Mouse (Mus musculus): ENCODE measurements around the gene Gm12355. TPM values are rescaled to one million over a fixed set of nuclear protein-coding genes. Genes with fewer than 3 reads are reported as not detected.
"Not testable (repeated sequence)": the region's sequence is repeated elsewhere in the genome, so short reads cannot be mapped to it uniquely, and the experiment has no call there.

Gene Gm12355
- polyA plus RNA-seq (2014; fragmentation: Nextera tagmentation; extraction: Ambion mirVana) = 0.54 and 0.75 TPM in 2 replicates

- no peak for ATAC-seq (ENCODE audit: low read depth)
Observed at GRCm38 (mm10) chr11:98625611-98626410, at the start of gene Gm12355, which contains the start of gene Gsdma3. Gene Gm12355, minus strand, starts transcription at chr11:98625661. Gene Gsdma3, plus strand, starts transcription at chr11:98626360.

GRCm38 (mm10) chr11:98673136-98673535 is 47.7 kb upstream of the Gm12355 start:
- ATAC-seq (ENCODE audit: low read depth) (peak; percentile 64; the same call in 1 of the 2 replicates), DNase-seq (ENCODE audit: low spot score) (peak; percentile 54)
- H3K36me3 ChIP-seq (ENCODE audit: control insufficient read depth, insufficient read depth, low read length); H3K4me3 ChIP-seq (ENCODE audit: low read depth, low read length); H3K4me1 ChIP-seq (ENCODE audit: control insufficient read depth, insufficient read depth, low read length); H3K9me3 ChIP-seq (ENCODE audit: control insufficient read depth, low read length); H3K9ac ChIP-seq (ENCODE audit: low read depth, low read length); H3K27ac ChIP-seq (replicated peaks; ENCODE audit: low read depth, low read length); H3K4me2 ChIP-seq (ENCODE audit: low read depth, low read length); H3K27me3 ChIP-seq (replicated peaks; ENCODE audit: control insufficient read depth, insufficient read depth, low read length): not testable (repeated sequence)
- 0% methylated on average over 3 of the region's 7 CpGs for WGBS

More at GRCm38 (mm10) chr11:98625611-98626410, at the start of gene Gm12355, which contains the start of gene Gsdma3:
- H3K4me2 ChIP-seq (ENCODE audit: low read depth, low read length) = no peak within 1 kb of the TSS
- no peaks in the 10 kb centered on the region for H3K27me3 ChIP-seq (replicated peaks; ENCODE audit: control insufficient read depth, insufficient read depth, low read length)
- no peaks in the 10 kb centered on the region for H3K36me3 ChIP-seq (ENCODE audit: control insufficient read depth, insufficient read depth, low read length)
- no peak within 1 kb of the TSS for H3K4me3 ChIP-seq (ENCODE audit: low read depth, low read length)
- WGBS = 88% methylated on average over 10 of the region's 10 CpGs
- no peak for DNase-seq (ENCODE audit: low spot score)
- no peaks in the 10 kb centered on the region for H3K9me3 ChIP-seq (ENCODE audit: control insufficient read depth, low read length)
- H3K4me1 ChIP-seq (ENCODE audit: control insufficient read depth, insufficient read depth, low read length) = no peaks in the 10 kb centered on the region
- H3K27ac ChIP-seq (replicated peaks; ENCODE audit: low read depth, low read length) = no peak within 1 kb of the TSS
- no peak within 1 kb of the TSS for H3K9ac ChIP-seq (ENCODE audit: low read depth, low read length)

GRCm38 (mm10) chr11:98672482-98672881 is 47.0 kb upstream of the Gm12355 start:
- no peak overlapping the region for H3K4me3 ChIP-seq (ENCODE audit: low read depth, low read length)
- no peaks in the 10 kb centered on the region for H3K36me3 ChIP-seq (ENCODE audit: control insufficient read depth, insufficient read depth, low read length)
- H3K9ac ChIP-seq (ENCODE audit: low read depth, low read length) = no peak overlapping the region
- peaks cover 4% of the 10 kb centered on the region for H3K27me3 ChIP-seq (replicated peaks; ENCODE audit: control insufficient read depth, insufficient read depth, low read length)
- no peak overlapping the region for H3K4me2 ChIP-seq (ENCODE audit: low read depth, low read length)
- DNase-seq (ENCODE audit: low spot score) (no peak), ATAC-seq (ENCODE audit: low read depth) (no peak)
- no peak overlapping the region for H3K27ac ChIP-seq (replicated peaks; ENCODE audit: low read depth, low read length)
- no peaks in the 10 kb centered on the region for H3K9me3 ChIP-seq (ENCODE audit: control insufficient read depth, low read length)
- WGBS = 78% methylated on average over 5 of the region's 5 CpGs
- H3K4me1 ChIP-seq (ENCODE audit: control insufficient read depth, insufficient read depth, low read length) = no peaks in the 10 kb centered on the region

DNA sequence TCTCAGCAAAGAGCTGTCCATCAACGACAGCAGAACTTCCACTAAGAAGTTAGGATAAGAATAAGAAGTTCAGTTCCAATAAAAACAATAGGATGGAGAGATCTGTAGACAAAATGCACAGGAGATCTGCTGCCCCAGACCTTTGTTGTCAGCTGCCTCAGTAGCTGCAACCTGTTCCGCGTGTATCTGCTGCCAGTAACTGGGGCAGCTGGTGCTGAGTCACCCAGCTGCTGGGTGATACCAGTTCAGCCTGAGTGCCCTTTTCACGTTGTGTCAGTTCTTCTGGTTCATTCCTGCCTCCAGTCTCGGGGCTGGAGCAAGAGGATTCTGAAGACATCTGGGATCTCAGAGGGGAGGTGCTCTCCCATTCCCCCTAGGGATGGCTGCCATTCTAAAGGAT is 46.4 kb upstream of the Gm12355 start:
- H3K9ac ChIP-seq (ENCODE audit: low read depth, low read length) = no peak overlapping the region
- 63% methylated on average over 5 of the region's 5 CpGs for WGBS
- no peaks in the 10 kb centered on the region for H3K4me1 ChIP-seq (ENCODE audit: control insufficient read depth, insufficient read depth, low read length)
- ATAC-seq (ENCODE audit: low read depth) = no peak
- peaks cover 5% of the 10 kb centered on the region for H3K27me3 ChIP-seq (replicated peaks; ENCODE audit: control insufficient read depth, insufficient read depth, low read length)
- H3K36me3 ChIP-seq (ENCODE audit: control insufficient read depth, insufficient read depth, low read length) = no peaks in the 10 kb centered on the region
- H3K27ac ChIP-seq (replicated peaks; ENCODE audit: low read depth, low read length) = no peak overlapping the region
- H3K9me3 ChIP-seq (ENCODE audit: control insufficient read depth, low read length) = no peaks in the 10 kb centered on the region
- no peak for DNase-seq (ENCODE audit: low spot score)
- no peak overlapping the region for H3K4me3 ChIP-seq (ENCODE audit: low read depth, low read length)
- no peak overlapping the region for H3K4me2 ChIP-seq (ENCODE audit: low read depth, low read length)

- ATAC-seq (ENCODE audit: low read depth) (no peak), DNase-seq (ENCODE audit: low spot score) (no peak)
- no peak overlapping the region for H3K4me3 ChIP-seq (ENCODE audit: low read depth, low read length)
- H3K4me2 ChIP-seq (ENCODE audit: low read depth, low read length) = no peak overlapping the region
- H3K36me3 ChIP-seq (ENCODE audit: control insufficient read depth, insufficient read depth, low read length) = no peaks in the 10 kb centered on the region
- H3K27me3 ChIP-seq (replicated peaks; ENCODE audit: control insufficient read depth, insufficient read depth, low read length) = peaks cover 5% of the 10 kb centered on the region
- no peak overlapping the region for H3K27ac ChIP-seq (replicated peaks; ENCODE audit: low read depth, low read length)
- no peak overlapping the region for H3K9ac ChIP-seq (ENCODE audit: low read depth, low read length)
- no peaks in the 10 kb centered on the region for H3K9me3 ChIP-seq (ENCODE audit: control insufficient read depth, low read length)
- WGBS = 81% methylated on average over 3 of the region's 3 CpGs
- no peaks in the 10 kb centered on the region for H3K4me1 ChIP-seq (ENCODE audit: control insufficient read depth, insufficient read depth, low read length)
Observed at GRCm38 (mm10) chr11:98671284-98671815, 45.9 kb upstream of the Gm12355 start.

DNA sequence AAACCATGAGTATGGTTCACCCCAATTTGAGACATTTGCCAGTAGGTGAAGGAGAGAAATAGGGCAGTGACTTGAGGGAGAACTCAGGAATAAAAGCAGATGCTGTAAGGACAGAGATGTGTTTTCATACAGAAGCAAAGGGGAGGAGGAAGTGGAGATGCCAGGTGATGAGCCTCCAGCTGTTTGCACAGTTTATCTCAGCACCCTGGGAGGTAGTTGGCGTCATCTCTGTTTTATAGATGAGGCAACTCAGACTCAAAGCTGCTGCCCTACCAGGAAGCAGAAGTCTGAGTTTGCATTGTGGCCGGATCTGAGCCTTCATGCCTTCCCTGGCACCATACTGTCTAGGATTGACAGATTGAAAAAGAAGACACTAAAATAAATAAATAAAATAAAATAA is 43.5 kb upstream of the Gm12355 start:
- no peak for ATAC-seq (ENCODE audit: low read depth)
- no peak for DNase-seq (ENCODE audit: low spot score)
- no peak overlapping the region for H3K4me2 ChIP-seq (ENCODE audit: low read depth, low read length)
- no peak overlapping the region for H3K9ac ChIP-seq (ENCODE audit: low read depth, low read length)
- no peaks in the 10 kb centered on the region for H3K9me3 ChIP-seq (ENCODE audit: control insufficient read depth, low read length)
- no peak overlapping the region for H3K4me3 ChIP-seq (ENCODE audit: low read depth, low read length)
- WGBS = 56% methylated on average over 2 of the region's 2 CpGs
- H3K36me3 ChIP-seq (ENCODE audit: control insufficient read depth, insufficient read depth, low read length) = no peaks in the 10 kb centered on the region
- H3K4me1 ChIP-seq (ENCODE audit: control insufficient read depth, insufficient read depth, low read length) = no peaks in the 10 kb centered on the region
- peaks cover 5% of the 10 kb centered on the region for H3K27me3 ChIP-seq (replicated peaks; ENCODE audit: control insufficient read depth, insufficient read depth, low read length)
- no peak overlapping the region for H3K27ac ChIP-seq (replicated peaks; ENCODE audit: low read depth, low read length)

- ATAC-seq (ENCODE audit: low read depth) = no peak
Observed at GRCm38 (mm10) chr11:98664091-98664490, 38.6 kb upstream of the Gm12355 start, which contains the start of gene Gsdma. Gene Gsdma, plus strand, starts transcription at chr11:98664351.

GRCm38 (mm10) chr11:98660517-98660916 is 35.1 kb upstream of the Gm12355 start:
- 11% methylated on average over 6 of the region's 6 CpGs for WGBS
- Histone ChIP-seq H3K4me2 (ENCODE audit: low read depth, low read length) (no peak overlapping the region; the same call in 1 of the 2 replicates), H3K36me3 (ENCODE audit: control insufficient read depth, insufficient read depth, low read length) (no peaks in the 10 kb centered on the region), H3K27me3 (replicated peaks; ENCODE audit: control insufficient read depth, insufficient read depth, low read length) (no peaks in the 10 kb centered on the region), H3K9ac (ENCODE audit: low read depth, low read length) (no peak overlapping the region), H3K4me3 (ENCODE audit: low read depth, low read length) (no peak overlapping the region), H3K4me1 (ENCODE audit: control insufficient read depth, insufficient read depth, low read length) (no peaks in the 10 kb centered on the region), H3K27ac (replicated peaks; ENCODE audit: low read depth, low read length) (no peak overlapping the region), H3K9me3 (ENCODE audit: control insufficient read depth, low read length) (no peaks in the 10 kb centered on the region)
- peak; percentile 62; the same call in 1 of the 2 replicates for ATAC-seq (ENCODE audit: low read depth)
- peak; percentile 74 for DNase-seq (ENCODE audit: low spot score)

More at GRCm38 (mm10) chr11:98664091-98664490, 38.6 kb upstream of the Gm12355 start, which contains the start of gene Gsdma:
- Histone ChIP-seq H3K4me2 (ENCODE audit: low read depth, low read length) (no peak within 1 kb of the TSS), H3K9me3 (ENCODE audit: control insufficient read depth, low read length) (no peaks in the 10 kb centered on the region), H3K36me3 (ENCODE audit: control insufficient read depth, insufficient read depth, low read length) (no peaks in the 10 kb centered on the region), H3K27ac (replicated peaks; ENCODE audit: low read depth, low read length) (no peak within 1 kb of the TSS), H3K27me3 (replicated peaks; ENCODE audit: control insufficient read depth, insufficient read depth, low read length) (peaks cover 5% of the 10 kb centered on the region), H3K4me3 (ENCODE audit: low read depth, low read length) (no peak within 1 kb of the TSS), H3K4me1 (ENCODE audit: control insufficient read depth, insufficient read depth, low read length) (no peaks in the 10 kb centered on the region), H3K9ac (ENCODE audit: low read depth, low read length) (no peak within 1 kb of the TSS)
- 28% methylated on average over 4 of the region's 4 CpGs for WGBS
- peak; percentile 10 for DNase-seq (ENCODE audit: low spot score)

Data from embryonic facial prominence, embryonic 14.5 days (tissue).